Mouse (Mus musculus) myocyte (in vitro differentiated cells): ENCODE data around the gene Nipal3.

Source experiments
- E2F4 ChIP-seq: IDR thresholded peaks from one replicate; pipeline ENCODE4 v1.6.1; 2011; ENCODE audit warnings: mild to moderate bottlenecking, control low read depth, moderate library complexity; ENCODE audit not compliant: insufficient read depth
- MAX ChIP-seq: IDR thresholded peaks from one replicate; pipeline ENCODE4 v1.6.1; 2011; ENCODE audit warnings: low read depth, mild to moderate bottlenecking, control low read depth
- MYOD1 ChIP-seq, 3 experiments: IDR thresholded peaks; one replicate each; pipeline ENCODE4 v1.6.1; 2011; ENCODE audit warnings: control low read depth in 2 of 3, low read depth in 2 of 3, mild to moderate bottlenecking in 2 of 3, moderate library complexity in 1 of 3; ENCODE audit not compliant: insufficient read length in 2 of 3, control insufficient read depth in 1 of 3
- MYOG ChIP-seq, 3 experiments: IDR thresholded peaks; one replicate each; pipeline ENCODE4 v1.6.1; 2011; ENCODE audit warnings: control low read depth in 2 of 3, low read depth in 2 of 3, mild to moderate bottlenecking in 2 of 3; ENCODE audit not compliant: insufficient read length in 2 of 3, control insufficient read depth in 1 of 3, insufficient read depth in 1 of 3
- POLR2A ChIP-seq: IDR thresholded peaks from one replicate; pipeline ENCODE4 v1.6.1; 2011; ENCODE audit warnings: low read depth, mild to moderate bottlenecking, control low read depth, moderate library complexity; ENCODE audit not compliant: insufficient read length
- POLR2AphosphoS2 ChIP-seq: IDR thresholded peaks from one replicate; pipeline ENCODE4 v1.6.1; 2011; ENCODE audit warnings: low read depth, control low read depth; ENCODE audit not compliant: insufficient read length
- SRF ChIP-seq: IDR thresholded peaks from one replicate; pipeline ENCODE4 v1.6.1; 2011; ENCODE audit warnings: low read depth; ENCODE audit not compliant: control insufficient read depth, insufficient read length
- TCF12 ChIP-seq: IDR thresholded peaks from one replicate; pipeline ENCODE4 v1.6.1; 2011; ENCODE audit warnings: mild to moderate bottlenecking, control low read depth; ENCODE audit not compliant: poor library complexity, insufficient read depth, severe bottlenecking
- TCF3 ChIP-seq: IDR thresholded peaks from one replicate; pipeline ENCODE4 v1.6.1; 2011; ENCODE audit warnings: low read depth, control low read depth; ENCODE audit not compliant: insufficient read length
- USF1 ChIP-seq: IDR thresholded peaks from one replicate; pipeline ENCODE4 v1.6.1; 2011; ENCODE audit warnings: low read depth, mild to moderate bottlenecking, control low read depth, moderate library complexity

DNA sequence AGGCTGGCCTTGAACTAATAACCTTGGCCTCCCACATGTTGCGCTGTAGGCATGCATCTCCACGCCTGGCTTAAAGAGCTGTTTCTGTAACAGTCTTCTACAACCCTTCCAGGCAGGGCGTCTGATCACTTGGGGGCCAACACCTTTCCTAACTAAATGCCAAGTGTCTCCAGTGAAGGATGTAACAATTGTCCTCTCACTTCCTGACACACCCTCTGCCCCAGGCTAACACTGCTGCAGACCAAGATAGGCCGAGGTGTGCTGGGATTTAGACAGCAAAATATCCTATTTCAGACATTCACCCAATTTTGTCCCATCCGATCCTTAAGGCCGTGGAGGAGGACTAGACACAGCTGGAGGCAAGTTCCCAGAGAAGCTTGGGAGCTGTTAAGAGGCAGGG lies 41.7 kb downstream of the Nipal3 start:
- no peak for TF ChIP-seq MYOD1 (IDR thresholded peaks at IDR 0.05; ENCODE audit: control insufficient read depth in 1 of 3, insufficient read length in 2 of 3, low read depth in 2 of 3)
- no peak for TF ChIP-seq USF1
- no peak for TF ChIP-seq TCF12
- TF ChIP-seq POLR2A = no peak
- no peak for TF ChIP-seq MAX
- TF ChIP-seq SRF = no peak
- no peak for TF ChIP-seq MYOG (IDR thresholded peaks at IDR 0.05; ENCODE audit: control insufficient read depth in 1 of 3, insufficient read depth in 1 of 3, insufficient read length in 2 of 3, low read depth in 2 of 3)
- TF ChIP-seq E2F4 = no peak
- TF ChIP-seq POLR2AphosphoS2 = no peak
- TF ChIP-seq TCF3 = no peak
